Mouse (Mus musculus) liver, embryonic 11.5 days (tissue): Measurements from ENCODE around the gene Sv2c. TPM values are rescaled to one million over a fixed set of nuclear protein-coding genes. Genes with fewer than 3 reads are reported as not detected.
"Not testable (repeated sequence)": the region's sequence is repeated elsewhere in the genome, so short reads cannot be mapped to it uniquely, and the experiment has no call there.

Source experiments
- ATAC-seq: fragments of 200-750 bp; cut with Nextera tagmentation; replicated peaks from 2 replicates; pipeline ENCODE4 v1.8.0; 2017; ENCODE audit warnings: moderate number of reproducible peaks, mild to moderate bottlenecking, moderate TSS enrichment, moderate library complexity; ENCODE audit not compliant: low FRiP score
- DNase-seq: peaks from one replicate; pipeline ENCODE4 v3.0.0-alpha.2; 2017; ENCODE audit warnings: low spot score
- H3K27ac ChIP-seq: fragments of 300-500 bp; sonication (generic); 2 replicates; pipeline ENCODE4 v1.5.1; 2014; ENCODE audit warnings: mild to moderate bottlenecking, low read depth, low read length, control low read depth
- H3K27me3 ChIP-seq: fragments of 300-500 bp; sonication (generic); replicated peaks from 2 replicates; pipeline ENCODE4 v1.6.1; 2014; ENCODE audit warnings: low read length, mixed read lengths; ENCODE audit not compliant: control insufficient read depth, insufficient read depth
- H3K36me3 ChIP-seq: fragments of 300-500 bp; sonication (generic); 2 replicates; pipeline ENCODE4 v1.6.1; 2014; ENCODE audit warnings: mild to moderate bottlenecking, low read length, moderate library complexity, mixed read lengths; ENCODE audit not compliant: control insufficient read depth, insufficient read depth
- H3K4me1 ChIP-seq: fragments of 300-500 bp; sonication (generic); replicated peaks from 2 replicates; pipeline ENCODE4 v1.6.1; 2014; ENCODE audit warnings: low read length, mixed read lengths; ENCODE audit not compliant: control insufficient read depth, insufficient read depth
- H3K4me2 ChIP-seq: fragments of 300-500 bp; sonication (generic); 2 replicates; pipeline ENCODE4 v1.6.1; 2014; ENCODE audit warnings: mild to moderate bottlenecking, control low read depth, moderate library complexity
- H3K4me3 ChIP-seq: fragments of 300-500 bp; sonication (generic); 2 replicates; pipeline ENCODE4 v1.5.1; 2014; ENCODE audit warnings: low read depth, low read length, control low read depth
- H3K9ac ChIP-seq: fragments of 300-500 bp; sonication (generic); 2 replicates; pipeline ENCODE4 v1.6.1; 2014; ENCODE audit warnings: low read depth, low read length, control low read depth
- H3K9me3 ChIP-seq: fragments of 300-500 bp; sonication (generic); 2 replicates; pipeline ENCODE4 v1.6.1; 2016; ENCODE audit warnings: low read length, inconsistent platforms, mixed read lengths; ENCODE audit not compliant: control insufficient read depth
- WGBS: fragments of 180-500 bp; shearing (Covaris S2); extraction: QIAGEN DNeasy Blood & Tissue Kit; methylation state at CpG from one replicate; pipeline ENCODE4 v1.1.7; 2014; 5-methylcytosine and 5-hydroxymethylcytosine counted together
- polyA plus RNA-seq: library from polyadenylated mRNA; unstranded; fragments of >200 nt; fragmentation: Nextera tagmentation; extraction: Ambion mirVana; gene quantifications from 2 replicates; pipeline ENCODE4 v1.2.1, GENCODE M21; 2014

Sv2c gene
- polyA plus RNA-seq, 1 experiment from 2014 or later, result 0.23 TPM

- DNase-seq (no peak), ATAC-seq (no peak)
- Histone ChIP-seq H3K27me3 (no peaks in the 10 kb centered on the region), H3K9ac (no peak overlapping the region), H3K4me1 (no peaks in the 10 kb centered on the region), H3K4me2 (no peak overlapping the region), H3K4me3 (no peak overlapping the region), H3K9me3 (no peaks in the 10 kb centered on the region), H3K27ac (no peak overlapping the region), H3K36me3 (no peaks in the 10 kb centered on the region)
- 72% methylated on average over 4 of the region's 4 CpGs for WGBS
Measured at GRCm38 (mm10) chr13:96090929-96091328, 41.4 kb downstream of the Sv2c start.

GRCm38 (mm10) chr13:96085581-96086302 is 46.6 kb downstream of the Sv2c start:
- 73% methylated on average over 7 of the region's 7 CpGs for WGBS
- H3K27me3 ChIP-seq, result no peaks in the 10 kb centered on the region

GRCm38 (mm10) chr13:96081754-96082153 is 50.6 kb downstream of the Sv2c start, which contains the start of gene Gm17190:
Gm17190 (plus strand) TSS chr13:96082054.
- not testable (repeated sequence) for DNase-seq
- WGBS, result 74% methylated on average over 1 of the region's 1 CpGs

More at GRCm38 (mm10) chr13:96085581-96086302, 46.6 kb downstream of the Sv2c start:
- H3K4me3 ChIP-seq, result no peak overlapping the region
- no peak overlapping the region for H3K27ac ChIP-seq
- no peak overlapping the region for H3K9ac ChIP-seq
- ATAC-seq (no peak), DNase-seq (no peak)
- no peaks in the 10 kb centered on the region for H3K36me3 ChIP-seq
- H3K4me2 ChIP-seq, result no peak overlapping the region
- no peaks in the 10 kb centered on the region for H3K9me3 ChIP-seq
- H3K4me1 ChIP-seq, result no peaks in the 10 kb centered on the region

GRCm38 (mm10) chr13:96081276-96081675 is 51.1 kb downstream of the Sv2c start, which contains the start of gene Gm20075:
Gm20075 (minus strand) TSS chr13:96081376.
- not testable (repeated sequence) for H3K27ac ChIP-seq, H3K4me1 ChIP-seq, H3K27me3 ChIP-seq, H3K4me3 ChIP-seq, H3K9me3 ChIP-seq, H3K9ac ChIP-seq, ATAC-seq, H3K36me3 ChIP-seq, DNase-seq, H3K4me2 ChIP-seq
- WGBS, result 68% methylated on average over 3 of the region's 3 CpGs

More at GRCm38 (mm10) chr13:96081754-96082153, 50.6 kb downstream of the Sv2c start, which contains the start of gene Gm17190:
- not testable (repeated sequence) for H3K4me2 ChIP-seq, H3K9me3 ChIP-seq, H3K4me1 ChIP-seq, H3K4me3 ChIP-seq, H3K27ac ChIP-seq, H3K27me3 ChIP-seq, H3K36me3 ChIP-seq, H3K9ac ChIP-seq, ATAC-seq

GRCm38 (mm10) chr13:96073555-96073954 is 58.8 kb downstream of the Sv2c start:
- no peak for ATAC-seq
- Histone ChIP-seq H3K4me2 (no peak overlapping the region), H3K9ac (no peak overlapping the region), H3K9me3 (no peaks in the 10 kb centered on the region), H3K4me1 (no peaks in the 10 kb centered on the region), H3K27ac (no peak overlapping the region), H3K4me3 (no peak overlapping the region), H3K27me3 (no peaks in the 10 kb centered on the region), H3K36me3 (no peaks in the 10 kb centered on the region)
- DNase-seq, result no peak
- 74% methylated on average over 8 of the region's 8 CpGs for WGBS

GRCm38 (mm10) chr13:96052755-96053154 is 79.6 kb downstream of the Sv2c start:
- DNase-seq, result no peak
- H3K4me3 ChIP-seq, result no peak overlapping the region
- H3K9ac ChIP-seq, result no peak overlapping the region
- H3K27me3 ChIP-seq, result no peaks in the 10 kb centered on the region
- no peak overlapping the region for H3K27ac ChIP-seq
- H3K4me1 ChIP-seq, result no peaks in the 10 kb centered on the region
- H3K36me3 ChIP-seq, result no peaks in the 10 kb centered on the region
- no peak for ATAC-seq
- no peak overlapping the region for H3K4me2 ChIP-seq
- H3K9me3 ChIP-seq, result no peaks in the 10 kb centered on the region
- WGBS, result 74% methylated on average over 3 of the region's 3 CpGs

GRCm38 (mm10) chr13:96045396-96045795 is 87.0 kb downstream of the Sv2c start:
- whole genome bisulfite sequencing, result 62% methylated on average over 5 of the region's 5 CpGs

GRCm38 (mm10) chr13:96040275-96041042 is 91.9 kb downstream of the Sv2c start:
- no peaks in the 10 kb centered on the region for H3K4me1 ChIP-seq
- H3K4me2 ChIP-seq, result no peak overlapping the region
- H3K36me3 ChIP-seq, result no peaks in the 10 kb centered on the region
- H3K27me3 ChIP-seq, result no peaks in the 10 kb centered on the region
- H3K9me3 ChIP-seq, result no peaks in the 10 kb centered on the region
- no peak overlapping the region for H3K9ac ChIP-seq
- no peak overlapping the region for H3K27ac ChIP-seq
- ATAC-seq, result no peak
- no peak for DNase-seq
- WGBS, result 78% methylated on average over 11 of the region's 11 CpGs
- H3K4me3 ChIP-seq, result no peak overlapping the region

More at GRCm38 (mm10) chr13:96045396-96045795, 87.0 kb downstream of the Sv2c start:
- Histone ChIP-seq H3K9ac (no peak overlapping the region), H3K36me3 (no peaks in the 10 kb centered on the region), H3K27me3 (no peaks in the 10 kb centered on the region), H3K4me1 (no peaks in the 10 kb centered on the region), H3K9me3 (no peaks in the 10 kb centered on the region), H3K4me3 (no peak overlapping the region), H3K4me2 (no peak overlapping the region), H3K27ac (no peak overlapping the region)
- DNase-seq (no peak), ATAC-seq (no peak)
